Mouse (Mus musculus) liver, adult 2 months (tissue): ENCODE results near the gene Nmu.

Experiments used
- CTCF ChIP-seq: fragments of 200-500 bp; IDR thresholded peaks from 2 replicates; pipeline ENCODE4 v1.5.1; 2011; ENCODE audit warnings: low read depth, low read length, control low read depth
- POLR2A ChIP-seq: fragments of 200-500 bp; IDR thresholded peaks from 2 replicates; pipeline ENCODE4 v1.6.1; 2011; ENCODE audit warnings: low read length, control low read depth; ENCODE audit not compliant: insufficient read depth; ENCODE audit errors: extremely low read depth

DNA sequence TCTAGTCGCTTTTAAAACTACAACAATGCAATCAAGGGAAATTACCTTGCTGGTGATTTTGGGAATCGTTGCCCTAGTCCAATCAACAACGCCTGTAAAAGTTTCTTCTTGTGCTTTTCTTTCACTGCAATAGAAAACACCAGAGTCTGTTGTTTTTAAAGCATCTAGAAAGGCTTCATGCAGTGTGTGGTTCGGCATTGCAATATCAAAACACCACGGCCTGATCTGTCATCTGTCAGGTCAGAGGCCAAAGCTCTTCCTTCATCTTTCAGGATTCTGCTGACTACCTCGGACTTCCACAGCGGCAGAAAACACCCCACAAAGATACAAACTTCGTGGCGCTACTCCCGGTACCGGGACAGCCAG is 60.2 kb downstream of the Nmu start:
- TF ChIP-seq CTCF (no peak), POLR2A (no peak)
